Mouse (Mus musculus) urinary bladder, adult 18-20 months (tissue): ENCODE measurements around the gene Ntn1.

Source experiments
- DNase-seq, 2 experiments: peaks; one replicate each; pipeline ENCODE4 v3.0.0; 2022; ENCODE audit warnings: low spot score in 2 of 2, mixed read lengths in 2 of 2

The Ntn1 gene

DNA sequence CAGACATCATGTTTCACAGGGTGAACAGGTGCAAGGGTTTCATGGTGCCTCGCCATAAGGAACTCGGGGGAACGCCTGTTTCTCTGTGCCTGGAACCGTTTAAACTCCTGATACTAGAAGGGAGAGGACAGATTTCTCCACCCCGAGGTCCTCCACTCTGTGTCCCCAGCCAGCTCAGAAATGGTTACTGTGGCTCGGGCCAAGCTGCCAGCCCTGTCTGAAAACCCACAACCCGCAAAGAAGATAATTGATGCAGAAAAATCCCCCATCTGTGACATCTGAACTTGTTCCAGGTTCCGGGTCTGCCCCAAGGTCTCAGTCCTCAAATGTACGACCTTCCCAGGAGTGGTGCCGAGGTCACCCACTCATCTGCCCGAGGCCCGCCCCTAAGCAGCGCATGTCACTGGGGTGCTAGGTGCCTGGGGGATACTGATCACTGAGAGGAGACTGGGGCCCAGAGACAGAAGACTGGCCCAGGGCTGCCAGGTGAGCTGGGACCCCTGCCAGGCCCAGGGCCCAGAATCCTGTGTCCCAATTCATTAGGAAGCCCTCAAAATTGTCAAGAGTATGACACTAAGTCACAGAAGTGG lies 68.9 kb downstream of the Ntn1 start:
- no peak for DNase-seq

DNA sequence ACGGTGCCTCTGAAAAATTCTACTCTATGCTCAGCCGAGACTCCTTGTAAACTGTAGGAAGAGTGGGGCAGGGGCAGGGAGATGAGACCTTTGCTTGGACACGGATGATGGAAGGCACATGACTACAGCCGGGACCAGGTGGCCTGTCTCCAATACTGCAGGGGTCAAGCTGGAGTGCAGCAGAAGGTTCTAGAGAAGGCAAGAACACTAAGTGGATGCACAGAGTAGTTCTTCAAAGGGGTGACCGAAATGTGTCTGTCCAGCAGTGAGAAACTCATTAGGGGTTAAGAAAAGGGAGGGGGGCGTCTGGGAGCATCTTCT lies 69.5 kb downstream of the Ntn1 start:
- DNase-seq, result no peak

- no peak for DNase-seq
Measured at GRCm38 (mm10) chr11:68330398-68331116, 70.1 kb downstream of the Ntn1 start.

- no peak for DNase-seq
Measured at GRCm38 (mm10) chr11:68324863-68325262, 75.8 kb downstream of the Ntn1 start.

DNA sequence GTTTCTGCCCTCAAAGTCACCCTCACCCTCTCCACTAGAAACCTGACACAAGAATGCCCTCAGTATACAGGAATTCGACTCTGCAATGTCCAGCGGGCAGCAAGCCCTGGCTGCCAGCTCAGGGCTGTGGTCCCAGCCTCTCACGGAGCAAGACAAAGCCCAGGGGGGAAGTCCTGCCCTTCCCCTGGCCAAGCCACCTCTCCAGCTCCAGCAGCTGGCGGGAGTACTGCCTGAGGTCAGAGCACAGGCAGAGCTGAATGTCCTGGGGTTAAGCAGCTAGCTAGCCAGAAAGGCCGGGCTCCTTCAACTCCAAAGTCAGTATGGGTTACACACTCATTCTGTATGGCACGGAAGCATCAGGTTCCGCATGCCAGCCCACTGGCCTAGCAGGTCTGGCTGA lies 79.2 kb downstream of the Ntn1 start:
- no peak for DNase-seq

DNA sequence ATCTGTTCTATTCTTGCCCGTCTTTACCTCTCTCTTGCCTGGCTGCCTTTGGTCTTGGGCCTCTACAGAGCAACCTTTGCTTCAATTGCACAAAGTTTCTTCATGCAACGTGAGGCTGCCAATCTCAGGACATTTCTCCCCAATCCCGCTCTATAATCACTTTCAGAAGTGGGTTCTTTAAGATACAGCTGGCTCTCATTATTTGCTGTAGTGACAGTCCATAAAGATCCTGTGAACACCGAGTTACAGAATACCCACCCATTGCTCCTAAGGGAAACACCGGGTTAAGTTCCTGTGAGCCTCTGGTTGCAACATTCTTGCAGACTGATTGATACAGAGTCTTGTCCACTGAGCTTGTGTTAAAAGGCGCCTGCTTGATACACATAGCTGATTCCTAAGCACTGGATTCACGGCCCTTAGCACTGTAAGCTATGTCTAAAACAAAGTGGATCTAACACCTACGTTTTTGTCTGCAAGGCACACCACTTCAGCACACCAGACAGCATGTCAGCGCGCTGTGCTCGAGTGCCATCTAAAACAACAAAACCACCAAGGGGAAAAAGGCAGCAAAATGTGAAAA lies 85.0 kb downstream of the Ntn1 start:
- no peak for DNase-seq

DNA sequence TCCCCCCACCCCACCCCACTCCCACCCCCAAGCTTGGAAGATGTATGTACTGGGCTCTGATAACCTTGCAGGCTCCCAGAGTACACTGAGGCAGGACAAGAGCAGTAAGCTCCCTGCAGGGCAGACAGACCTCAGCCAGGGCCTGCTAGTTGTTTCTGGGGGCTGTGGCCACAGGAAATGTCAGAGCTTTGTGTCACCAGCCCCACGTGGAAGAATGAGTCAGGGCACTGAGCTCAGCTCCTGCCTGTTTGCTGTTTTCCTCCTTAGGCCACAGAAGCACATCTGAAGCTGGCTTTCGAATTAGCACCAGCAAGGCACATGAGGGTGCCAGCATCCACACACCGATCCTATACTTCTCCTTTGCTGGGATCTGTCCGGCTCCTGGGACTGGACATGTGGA lies 86.8 kb downstream of the Ntn1 start:
- DNase-seq, result peak in 1 of 2 experiments; percentile 30

DNA sequence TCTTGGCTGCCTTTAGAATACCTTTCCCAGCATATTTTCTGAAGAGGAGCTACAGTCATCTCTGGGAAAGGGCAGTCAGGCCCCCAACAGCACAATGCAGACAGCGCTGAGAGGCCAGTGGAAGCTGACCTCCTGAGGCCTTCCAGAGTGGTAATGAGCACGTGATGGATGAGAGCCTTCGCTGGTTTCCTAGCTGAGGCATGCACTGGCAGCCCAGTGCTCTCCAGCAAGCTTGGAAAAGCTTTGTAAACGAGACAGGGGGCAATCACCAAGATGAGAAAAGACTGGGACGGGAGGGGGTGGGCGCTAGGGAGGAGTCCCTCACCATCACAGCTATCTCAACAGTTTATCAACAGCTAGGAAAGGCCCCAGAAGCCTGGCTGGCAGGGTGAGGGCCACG lies 87.6 kb downstream of the Ntn1 start:
- no peak for DNase-seq

DNA sequence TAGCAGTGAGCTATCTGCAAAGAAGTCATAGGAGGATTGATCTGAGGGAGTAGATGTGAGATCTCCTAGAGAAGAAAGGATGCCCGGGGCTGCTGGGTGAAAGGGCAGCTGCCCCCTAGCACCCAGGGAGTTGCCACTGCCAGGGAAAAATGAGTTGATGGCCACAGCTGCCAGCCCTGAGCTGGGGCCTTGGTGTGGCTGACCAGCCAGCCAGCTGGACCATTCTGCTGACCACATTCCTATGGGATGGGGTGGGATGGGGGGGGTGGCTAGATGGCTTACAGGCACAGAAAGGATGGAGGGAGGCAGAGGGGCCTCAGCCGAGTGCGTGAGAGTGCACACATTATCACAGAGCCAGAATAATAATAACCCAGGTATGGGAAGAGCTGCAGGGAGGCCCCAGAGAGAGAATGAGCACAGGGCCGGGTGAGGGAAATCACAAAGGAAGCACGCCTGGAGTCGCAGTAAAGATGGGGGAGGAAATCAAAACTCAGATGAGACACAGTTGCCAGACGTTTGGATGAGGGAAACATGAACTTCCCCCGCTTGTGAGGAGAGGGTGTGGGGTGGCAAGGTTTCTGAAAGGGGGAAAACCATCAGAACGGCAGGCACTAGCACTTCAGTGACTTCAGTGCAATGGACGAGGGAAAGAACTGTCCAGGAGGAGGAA lies 91.6 kb downstream of the Ntn1 start:
- DNase-seq, result no peak

DNA sequence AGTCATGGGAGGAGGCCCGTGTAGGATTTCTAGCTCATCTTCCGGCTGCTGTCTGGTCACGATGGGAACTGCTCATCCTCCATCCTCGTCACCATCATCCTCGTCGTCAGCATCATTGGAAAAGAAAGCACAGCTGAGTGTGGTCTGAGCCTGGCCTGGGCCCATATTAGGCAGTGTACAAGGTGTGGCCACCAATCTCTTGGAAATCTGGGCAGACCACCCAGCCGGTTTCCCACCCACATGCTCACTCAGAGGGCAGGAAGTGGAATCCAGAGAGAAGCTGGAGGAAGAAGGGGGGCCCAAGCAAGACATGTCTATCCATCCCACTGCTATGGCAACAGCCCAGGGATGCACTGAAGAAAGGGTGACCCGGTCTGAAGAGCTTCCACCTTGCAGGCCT lies 94.6 kb downstream of the Ntn1 start:
- DNase-seq, result no peak

- no peak for DNase-seq
Measured at GRCm38 (mm10) chr11:68302323-68302722, 98.3 kb downstream of the Ntn1 start.

GRCm38 (mm10) chr11:68301660-68302059 lies 99.0 kb downstream of the Ntn1 start:
- no peak for DNase-seq

GRCm38 (mm10) chr11:68295474-68295873 lies 105.1 kb downstream of the Ntn1 start:
- DNase-seq, result no peak

DNA sequence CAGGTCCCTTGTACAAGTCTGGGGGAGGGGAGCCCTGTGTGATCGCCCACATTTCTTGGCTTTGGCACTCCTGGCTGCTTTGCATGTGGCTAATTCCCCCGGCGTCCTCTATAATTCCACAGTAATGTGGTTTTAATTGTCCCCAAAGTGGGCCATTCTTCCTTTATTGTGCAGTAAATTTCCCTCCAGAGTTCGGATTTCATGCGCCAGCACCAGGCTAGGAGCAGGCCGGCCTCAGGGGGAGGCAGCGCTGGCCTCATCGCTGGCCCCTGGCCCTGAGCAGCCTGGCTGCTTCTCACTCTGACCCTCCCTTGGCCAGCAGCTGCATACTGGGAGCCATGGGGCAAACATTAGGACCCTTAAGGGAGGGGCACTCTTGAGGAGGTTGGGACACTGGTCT lies 110.0 kb downstream of the Ntn1 start:
- DNase-seq, result no peak

DNA sequence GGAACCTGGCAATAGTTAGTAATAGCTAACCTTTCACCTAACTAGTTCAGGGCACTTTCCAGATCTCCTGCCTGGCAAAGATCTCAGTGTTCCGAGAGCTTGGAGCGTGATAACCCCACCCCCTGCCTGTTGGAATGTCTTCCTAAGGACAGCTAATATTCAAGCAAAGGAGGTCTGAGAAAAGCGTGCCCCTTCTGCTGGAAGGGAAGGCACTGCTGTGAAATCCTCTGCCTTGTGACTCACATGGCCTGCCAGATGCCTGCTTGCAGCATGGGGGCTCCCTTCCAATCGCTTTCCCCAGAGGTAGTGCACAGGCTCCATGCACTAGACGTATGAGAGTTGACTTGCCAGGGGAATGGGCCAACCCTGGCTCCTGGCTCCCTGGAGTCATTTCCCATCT lies 113.3 kb downstream of the Ntn1 start:
- no peak for DNase-seq

- DNase-seq, result no peak
Measured at GRCm38 (mm10) chr11:68286142-68286808, 114.3 kb downstream of the Ntn1 start.

GRCm38 (mm10) chr11:68285754-68286141 lies 114.9 kb downstream of the Ntn1 start:
- DNase-seq, result no peak

- DNase-seq, result no peak
Measured at GRCm38 (mm10) chr11:68280001-68280510, 120.6 kb downstream of the Ntn1 start.

DNA sequence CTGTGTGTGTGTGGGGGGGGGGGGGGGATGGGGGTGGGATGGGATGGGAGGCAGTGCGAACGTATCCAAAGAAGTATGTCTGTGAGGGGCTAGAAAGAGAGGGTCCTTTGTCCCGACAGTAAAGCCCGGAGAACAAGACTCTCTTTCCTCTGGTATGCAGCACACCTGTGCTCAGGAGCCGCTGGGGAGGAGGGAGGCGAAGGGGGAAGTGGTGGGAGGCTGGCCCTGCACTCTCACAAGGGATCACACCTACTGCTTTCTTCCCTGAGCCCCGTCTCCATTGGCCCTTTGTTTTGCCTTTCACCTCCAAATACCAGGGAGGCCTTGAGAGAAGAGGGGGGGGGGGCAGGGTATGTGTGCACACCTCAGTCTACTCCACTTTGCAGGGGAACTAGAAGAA lies 123.7 kb downstream of the Ntn1 start:
- DNase-seq, result no peak

GRCm38 (mm10) chr11:68274331-68274811 lies 126.3 kb downstream of the Ntn1 start:
- DNase-seq, result no peak

GRCm38 (mm10) chr11:68273855-68274254 lies 126.8 kb downstream of the Ntn1 start:
- DNase-seq, result no peak
